8 mouse cellular contexts compared by ENCODE assay signal in the genomic region with DNA sequence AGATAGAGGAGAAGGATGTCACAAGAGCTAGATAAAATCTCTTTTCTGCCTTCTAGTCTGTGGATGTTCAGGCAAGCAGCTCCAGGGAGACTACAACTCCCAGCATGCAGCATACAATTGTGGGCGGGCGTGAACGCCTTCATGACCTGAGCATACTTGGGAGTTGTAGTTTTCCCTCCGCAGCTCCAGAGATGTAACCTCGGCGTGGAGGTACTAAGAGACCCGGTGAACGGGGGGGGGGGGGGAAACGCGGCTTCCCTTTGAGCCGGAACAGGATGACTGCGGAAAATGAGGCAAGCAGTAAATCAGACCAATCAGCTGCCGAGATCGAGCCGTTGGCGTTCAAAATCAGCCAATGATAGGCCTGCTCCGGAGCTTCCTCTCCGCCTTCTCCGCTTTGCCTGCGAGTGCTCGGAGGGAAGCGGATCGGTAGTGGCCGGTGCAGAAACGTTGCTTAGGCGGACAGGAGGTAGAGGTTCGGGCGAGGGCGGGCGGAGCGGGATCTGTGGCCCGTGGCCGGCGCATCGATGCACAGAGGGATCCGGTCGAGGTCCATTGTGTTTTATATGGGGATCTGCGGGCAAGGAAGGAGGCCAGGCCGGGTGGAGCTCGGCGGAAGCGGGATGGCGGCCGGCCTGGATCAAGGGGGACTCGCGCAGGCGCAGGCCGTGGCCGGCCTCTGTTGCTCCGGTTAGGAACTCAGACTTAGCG. TPM values are rescaled to one million over a fixed set of nuclear protein-coding genes. Genes with fewer than 3 reads are reported as not detected.
A peak's percentile ranks its signal among the peaks of the same experiment; 100 is the strongest.
DNase-seq lines count a peak whose midpoint lies in the region; ATAC-seq and TF ChIP-seq lines count a peak whose summit lies in the region.

Gene Bub3, plus strand, starts transcription at position 237 of the 711 bp plus-strand sequence.

- H3K4me1 ChIP-seq in forebrain, embryonic 10.5 days = peaks cover 45% of the 10 kb centered on the region
- peaks cover 29% of the 10 kb centered on the region for H3K4me1 ChIP-seq in heart, embryonic 15.5 days (replicated peaks)
- peaks cover 7 to 8% of the 10 kb centered on the region in 2 experiments; a peak in 3 of 4 replicates for H3K4me1 ChIP-seq in liver, embryonic 14.5 days (replicated peaks; ENCODE audit: control insufficient read depth in 2 of 2, insufficient read depth in 2 of 2, low read length in 1 of 2)
- H3K4me1 ChIP-seq in neural tube, embryonic 11.5 days (ENCODE audit: control insufficient read depth, insufficient read depth, low read length) = peaks cover 11% of the 10 kb centered on the region
- H3K4me1 ChIP-seq in stomach, postnatal 0 days (replicated peaks; ENCODE audit: control insufficient read depth, insufficient read depth) = no peaks in the 10 kb centered on the region

- no peak for TF ChIP-seq EP300 in liver, embryonic 14.5 days (IDR thresholded peaks at IDR 0.05; ENCODE audit: low read depth)
- no peak for TF ChIP-seq EP300 in stomach, postnatal 0 days (optimal IDR thresholded peaks at IDR 0.05)

- H3K36me3 ChIP-seq in forebrain, embryonic 10.5 days (replicated peaks) = peaks cover 34% of the 10 kb centered on the region
- H3K36me3 ChIP-seq in heart, embryonic 15.5 days = peaks cover 32% of the 10 kb centered on the region
- H3K36me3 ChIP-seq in liver, embryonic 14.5 days (replicated peaks; ENCODE audit: control insufficient read depth, insufficient read depth, low read depth) = peaks cover 34% of the 10 kb centered on the region
- H3K36me3 ChIP-seq in neural tube, embryonic 11.5 days (ENCODE audit: control insufficient read depth, insufficient read depth, low read length) = 0 out of 2 replicates have a peak, but pooled peaks cover 3% of the 10 kb centered on the region
- no peaks in the 10 kb centered on the region; the same call in 1 of the 2 replicates for H3K36me3 ChIP-seq in stomach, postnatal 0 days (ENCODE audit: control insufficient read depth, insufficient read depth, low read length)

- peak within 1 kb of the TSS; percentile 99 for H3K27ac ChIP-seq in forebrain, embryonic 10.5 days
- peak within 1 kb of the TSS; percentile 94 for H3K27ac ChIP-seq in heart, embryonic 15.5 days
- peak within 1 kb of the TSS; percentile 76 for H3K27ac ChIP-seq in liver, embryonic 14.5 days
- peak within 1 kb of the TSS; percentile 24 for H3K27ac ChIP-seq in neural tube, embryonic 11.5 days (ENCODE audit: low read depth, low read length)
- H3K27ac ChIP-seq in stomach, postnatal 0 days (replicated peaks) = peak within 1 kb of the TSS; percentile 84

- peak within 1 kb of the TSS; percentile 66 for H3K4me2 ChIP-seq in heart, embryonic 15.5 days
- peak within 1 kb of the TSS; percentile 67 for H3K4me2 ChIP-seq in liver, embryonic 14.5 days (ENCODE audit: low read depth)
- peak within 1 kb of the TSS; percentile 59 for H3K4me2 ChIP-seq in neural tube, embryonic 11.5 days (ENCODE audit: low read depth)
- peak within 1 kb of the TSS; percentile 78 for H3K4me2 ChIP-seq in stomach, postnatal 0 days (replicated peaks; ENCODE audit: low read depth)

- peak within 1 kb of the TSS; percentile 87 for H3K4me3 ChIP-seq in forebrain, embryonic 10.5 days
- H3K4me3 ChIP-seq in heart, embryonic 15.5 days = peak within 1 kb of the TSS; percentile 93
- peak within 1 kb of the TSS; percentile 94 to 97 for H3K4me3 ChIP-seq in liver, embryonic 14.5 days (ENCODE audit: insufficient read depth in 1 of 2, low read depth in 2 of 2, low read length in 2 of 2)
- peak within 1 kb of the TSS; percentile 80 for H3K4me3 ChIP-seq in neural tube, embryonic 11.5 days (ENCODE audit: low read depth, low read length)
- H3K4me3 ChIP-seq in stomach, postnatal 0 days (ENCODE audit: low read depth, low read length) = peak within 1 kb of the TSS; percentile 88

- peak; percentile 83 to 86 for DNase-seq in CD8-positive naive resting alpha-beta T cell, adult 2 months (ENCODE audit: low read depth in 2 of 2, low spot score in 2 of 2)
- DNase-seq in c-Kit-positive CD71-negative TER-119-negative erythroid progenitor cells, embryonic 14.5 days (ENCODE audit: low read depth) = peak; percentile 83
- DNase-seq in forebrain, embryonic 10.5 days (ENCODE audit: extremely low spot score, low spot score) = peak; percentile 93
- DNase-seq in kidney, postnatal 25 days = peak; percentile 94 to 96
- peak; percentile 89 to 90 (median 90) for DNase-seq in liver, embryonic 14.5 days (ENCODE audit: low read depth in 3 of 3, low spot score in 3 of 3)
- peak; percentile 93 for DNase-seq in neural tube, embryonic 11.5 days (ENCODE audit: low spot score)
- DNase-seq in stomach, postnatal 0 days (ENCODE audit: low spot score) = peak; percentile 91

- ATAC-seq in heart, embryonic 15.5 days (replicated peaks; ENCODE audit: insufficient number of reproducible peaks, insufficient read depth, low FRiP score, low read depth) = peak; percentile 96
- peak; percentile 92 for ATAC-seq in liver, embryonic 14.5 days (ENCODE audit: insufficient read depth)
- peak; percentile 88 for ATAC-seq in neural tube, embryonic 11.5 days (ENCODE audit: insufficient read depth, low FRiP score, low TSS enrichment)
- ATAC-seq in stomach, postnatal 0 days (ENCODE audit: low FRiP score, low TSS enrichment) = peak; percentile 96

- no peak for TF ChIP-seq CTCF in liver, embryonic 14.5 days (IDR thresholded peaks at IDR 0.05; ENCODE audit: low read depth)
- no peak for TF ChIP-seq CTCF in stomach, postnatal 0 days (IDR thresholded peaks at IDR 0.05; ENCODE audit: low read depth)

- H3K27me3 ChIP-seq in forebrain, embryonic 10.5 days (ENCODE audit: poor library complexity, severe bottlenecking) = peaks cover 46% of the 10 kb centered on the region
- peaks cover 41% of the 10 kb centered on the region for H3K27me3 ChIP-seq in heart, embryonic 15.5 days
- H3K27me3 ChIP-seq in liver, embryonic 14.5 days (ENCODE audit: control insufficient read depth, insufficient read depth, low read length) = peaks cover 45% of the 10 kb centered on the region
- H3K27me3 ChIP-seq in neural tube, embryonic 11.5 days (ENCODE audit: control insufficient read depth, insufficient read depth, low read length) = peaks cover 37% of the 10 kb centered on the region
- peaks cover 10% of the 10 kb centered on the region; the same call in 1 of the 2 replicates for H3K27me3 ChIP-seq in stomach, postnatal 0 days (ENCODE audit: control insufficient read depth, insufficient read depth, low read length)

- H3K9me3 ChIP-seq in forebrain, embryonic 10.5 days = no peaks in the 10 kb centered on the region
- no peaks in the 10 kb centered on the region for H3K9me3 ChIP-seq in heart, embryonic 15.5 days (replicated peaks)
- no peaks in the 10 kb centered on the region for H3K9me3 ChIP-seq in liver, embryonic 14.5 days (ENCODE audit: control insufficient read depth, low read length)
- no peaks in the 10 kb centered on the region for H3K9me3 ChIP-seq in neural tube, embryonic 11.5 days (ENCODE audit: control insufficient read depth, low read length)
- H3K9me3 ChIP-seq in stomach, postnatal 0 days (ENCODE audit: control insufficient read depth, low read length) = no peaks in the 10 kb centered on the region

- H3K9ac ChIP-seq in heart, embryonic 15.5 days = peak within 1 kb of the TSS; percentile 90
- peak within 1 kb of the TSS; percentile 96 for H3K9ac ChIP-seq in liver, embryonic 14.5 days (replicated peaks)
- H3K9ac ChIP-seq in neural tube, embryonic 11.5 days (ENCODE audit: low read length) = peak within 1 kb of the TSS; percentile 89
- peak within 1 kb of the TSS; percentile 87 for H3K9ac ChIP-seq in stomach, postnatal 0 days (ENCODE audit: low read length)

- 0% methylated on average over 45 of the region's 51 CpGs for WGBS in forebrain, embryonic 10.5 days
- WGBS in heart, embryonic 15.5 days = under 1% methylated on average over 45 of the region's 51 CpGs
- 1% methylated on average over 46 of the region's 51 CpGs for WGBS in liver, embryonic 14.5 days (ENCODE audit: insufficient replicate concordance)
- WGBS in neural tube, embryonic 11.5 days = under 1% methylated on average over 43 of the region's 51 CpGs
- under 1% methylated on average over 41 of the region's 51 CpGs for WGBS in stomach, postnatal 0 days

RNA-seq across cellular contexts. Expression of gene Bub3, which starts in this region (rescaled TPM):
- polyA plus RNA-seq in forebrain, embryonic 10.5 days (2016; fragmentation: Nextera tagmentation; extraction: Ambion mirVana) = 314 and 328 TPM in 2 replicates
- 111 and 135 TPM in 2 replicates for polyA plus RNA-seq in heart, embryonic 15.5 days (2015; fragmentation: Nextera tagmentation; extraction: Ambion mirVana)
- 67.4 and 84.4 TPM in 2 replicates for polyA plus RNA-seq in liver, embryonic 14.5 days (2012; rRNA removed)
- 105 and 110 TPM in 2 replicates for polyA plus RNA-seq in liver, embryonic 14.5 days (2014; fragmentation: Nextera tagmentation; extraction: Ambion mirVana)
- 257 TPM in 2 replicates for polyA plus RNA-seq in neural tube, embryonic 11.5 days (2014; fragmentation: Nextera tagmentation; extraction: Ambion mirVana)
- polyA plus RNA-seq in stomach, postnatal 0 days (2015; fragmentation: Nextera tagmentation; extraction: Ambion mirVana) = 78.5 and 86.0 TPM in 2 replicates

Comparison
In these comparisons a context has a peak if more than half of its experiments do, and no peak if none do; other contexts are left out.
1. Peak in every context shown above with its lines: DNase-seq, ATAC-seq, H3K4me3 ChIP-seq and H3K27ac ChIP-seq.
2. H3K27ac ChIP-seq: peak in every context shown above with its lines; median percentile 99 in forebrain, embryonic 10.5 days; 94 in heart, embryonic 15.5 days; 84 in stomach, postnatal 0 days; 76 in liver, embryonic 14.5 days; 24 in neural tube, embryonic 11.5 days.